Mouse (Mus musculus) kidney, embryonic 16.5 days (tissue): Measurements from ENCODE around the gene Atxn7l3. TPM values are rescaled to one million over a fixed set of nuclear protein-coding genes. Genes with fewer than 3 reads are reported as not detected.
A peak's percentile ranks its signal among the peaks of the same experiment; 100 is the strongest.

Source experiments
- ATAC-seq: fragments of 200-750 bp; cut with Nextera tagmentation; 2 replicates; pipeline ENCODE4 v1.8.0; 2017; ENCODE audit warnings: moderate TSS enrichment; ENCODE audit not compliant: low FRiP score, low TSS enrichment
- H3K27ac ChIP-seq: fragments of 300-500 bp; sonication (generic); 2 replicates; pipeline ENCODE4 v1.5.1; 2014; ENCODE audit warnings: low read length
- H3K27me3 ChIP-seq: fragments of 300-500 bp; sonication (generic); 2 replicates; pipeline ENCODE4 v1.6.1; 2014; ENCODE audit warnings: low read length, control low read depth, mixed read lengths; ENCODE audit not compliant: insufficient read depth
- H3K36me3 ChIP-seq: fragments of 300-500 bp; sonication (generic); 2 replicates; pipeline ENCODE4 v1.6.1; 2014; ENCODE audit warnings: low read length, control low read depth, mixed read lengths; ENCODE audit not compliant: insufficient read depth
- H3K4me1 ChIP-seq: fragments of 300-500 bp; sonication (generic); 2 replicates; pipeline ENCODE4 v1.6.1; 2014; ENCODE audit warnings: low read length, control low read depth, mixed read lengths; ENCODE audit not compliant: insufficient read depth
- H3K4me2 ChIP-seq: fragments of 300-500 bp; sonication (generic); replicated peaks from 2 replicates; pipeline ENCODE4 v1.6.1; 2014; ENCODE audit warnings: low read depth, low read length
- H3K4me3 ChIP-seq: fragments of 300-500 bp; sonication (generic); 2 replicates; pipeline ENCODE4 v1.5.1; 2014; ENCODE audit warnings: mild to moderate bottlenecking, low read length
- H3K9ac ChIP-seq: fragments of 300-500 bp; sonication (generic); replicated peaks from 2 replicates; pipeline ENCODE4 v1.6.1; 2014; ENCODE audit warnings: low read length
- H3K9me3 ChIP-seq: fragments of 300-500 bp; sonication (generic); 2 replicates; pipeline ENCODE4 v1.6.1; 2016; ENCODE audit warnings: low read length, control low read depth
- WGBS: fragments of 180-500 bp; shearing (Covaris S2); extraction: QIAGEN DNeasy Blood & Tissue Kit; methylation state at CpG from one replicate; pipeline ENCODE4 v1.1.7; 2014; 5-methylcytosine and 5-hydroxymethylcytosine counted together
- polyA plus RNA-seq: library from polyadenylated mRNA; unstranded; fragments of >200 nt; fragmentation: Nextera tagmentation; extraction: Ambion mirVana; gene quantifications from 2 replicates; pipeline ENCODE4 v1.2.1, GENCODE M21; 2015

The Atxn7l3 gene
- polyA plus RNA-seq, 1 experiment from 2014 or later: 13.3 TPM

DNA sequence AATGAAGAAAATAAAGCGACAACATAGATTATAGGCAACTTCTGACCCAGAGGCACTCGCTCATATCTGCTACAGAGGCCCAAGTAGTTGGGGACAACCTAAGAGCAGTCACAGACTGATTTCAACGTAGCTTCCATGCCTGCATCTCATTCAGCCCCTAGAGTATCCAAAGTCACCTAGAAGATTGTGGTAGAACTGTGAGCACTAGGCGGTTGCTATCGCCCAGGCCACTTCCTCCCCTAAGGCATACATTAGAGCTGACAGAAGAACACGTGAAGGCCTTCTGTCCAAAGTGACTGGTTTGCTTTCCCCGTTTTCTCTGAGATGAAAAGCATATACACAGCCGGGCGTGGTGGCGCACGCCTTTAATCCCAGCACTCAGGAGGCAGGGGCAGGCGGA, 17.9 kb upstream of the Atxn7l3 start:
- WGBS: 92% methylated on average over 12 of the region's 12 CpGs
- Histone ChIP-seq H3K4me2 (no peak overlapping the region), H3K36me3 (peaks cover 33% of the 10 kb centered on the region), H3K27me3 (no peaks in the 10 kb centered on the region), H3K9me3 (no peaks in the 10 kb centered on the region), H3K4me1 (peaks cover 27% of the 10 kb centered on the region), H3K4me3 (no peak overlapping the region), H3K9ac (no peak overlapping the region), H3K27ac (no peak overlapping the region)
- no peak for ATAC-seq

DNA sequence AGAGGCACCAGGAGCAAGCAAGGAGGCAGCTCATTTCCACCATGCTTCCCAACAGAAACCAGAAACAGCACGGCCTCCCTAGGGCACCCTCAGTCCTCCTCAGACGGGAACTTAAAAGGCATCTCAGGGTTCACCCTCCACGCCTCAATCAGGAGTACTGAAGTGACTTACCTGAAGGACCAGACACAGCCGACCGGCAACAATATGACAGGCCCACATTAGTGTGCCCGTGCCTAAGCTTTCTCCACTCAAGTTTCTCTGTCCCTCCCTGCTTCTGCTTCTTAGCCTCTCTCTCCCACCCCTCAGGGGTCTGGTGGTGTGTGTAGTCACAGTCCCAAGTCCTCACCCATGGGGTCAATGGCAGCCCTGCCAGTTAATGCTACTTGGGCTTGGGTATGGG, 16.2 kb upstream of the Atxn7l3 start:
- ATAC-seq: no peak
- Histone ChIP-seq H3K27me3 (no peaks in the 10 kb centered on the region), H3K4me1 (peaks cover 34% of the 10 kb centered on the region), H3K9ac (no peak overlapping the region), H3K4me2 (no peak overlapping the region), H3K9me3 (no peaks in the 10 kb centered on the region), H3K27ac (no peak overlapping the region), H3K4me3 (no peak overlapping the region), H3K36me3 (peaks cover 43% of the 10 kb centered on the region)
- 88% methylated on average over 6 of the region's 6 CpGs for WGBS

DNA sequence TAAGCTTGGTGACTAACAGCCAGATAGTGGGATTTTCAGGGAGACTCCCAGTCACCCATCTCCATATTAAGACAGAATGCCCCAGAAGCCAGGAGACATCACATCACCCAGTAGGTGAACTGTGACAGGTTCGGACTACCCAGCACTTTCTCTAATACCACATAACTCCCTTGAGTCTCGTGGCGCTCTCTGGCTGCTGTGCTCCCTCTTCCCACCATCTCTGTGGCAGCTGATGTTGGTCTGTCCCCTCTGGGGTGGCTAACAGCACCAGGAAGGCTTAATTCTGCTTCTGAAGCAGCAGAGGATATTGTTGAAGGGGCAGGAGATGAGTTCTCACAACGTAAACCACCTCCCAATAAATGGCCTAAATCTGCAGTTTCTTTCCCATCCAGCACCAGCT, 15.5 kb upstream of the Atxn7l3 start:
- Histone ChIP-seq H3K4me2 (no peak overlapping the region), H3K27me3 (no peaks in the 10 kb centered on the region), H3K4me3 (no peak overlapping the region), H3K36me3 (peaks cover 49% of the 10 kb centered on the region), H3K27ac (no peak overlapping the region), H3K4me1 (peaks cover 34% of the 10 kb centered on the region), H3K9me3 (no peaks in the 10 kb centered on the region), H3K9ac (no peak overlapping the region)
- ATAC-seq: no peak
- 83% methylated on average over 4 of the region's 4 CpGs for WGBS

DNA sequence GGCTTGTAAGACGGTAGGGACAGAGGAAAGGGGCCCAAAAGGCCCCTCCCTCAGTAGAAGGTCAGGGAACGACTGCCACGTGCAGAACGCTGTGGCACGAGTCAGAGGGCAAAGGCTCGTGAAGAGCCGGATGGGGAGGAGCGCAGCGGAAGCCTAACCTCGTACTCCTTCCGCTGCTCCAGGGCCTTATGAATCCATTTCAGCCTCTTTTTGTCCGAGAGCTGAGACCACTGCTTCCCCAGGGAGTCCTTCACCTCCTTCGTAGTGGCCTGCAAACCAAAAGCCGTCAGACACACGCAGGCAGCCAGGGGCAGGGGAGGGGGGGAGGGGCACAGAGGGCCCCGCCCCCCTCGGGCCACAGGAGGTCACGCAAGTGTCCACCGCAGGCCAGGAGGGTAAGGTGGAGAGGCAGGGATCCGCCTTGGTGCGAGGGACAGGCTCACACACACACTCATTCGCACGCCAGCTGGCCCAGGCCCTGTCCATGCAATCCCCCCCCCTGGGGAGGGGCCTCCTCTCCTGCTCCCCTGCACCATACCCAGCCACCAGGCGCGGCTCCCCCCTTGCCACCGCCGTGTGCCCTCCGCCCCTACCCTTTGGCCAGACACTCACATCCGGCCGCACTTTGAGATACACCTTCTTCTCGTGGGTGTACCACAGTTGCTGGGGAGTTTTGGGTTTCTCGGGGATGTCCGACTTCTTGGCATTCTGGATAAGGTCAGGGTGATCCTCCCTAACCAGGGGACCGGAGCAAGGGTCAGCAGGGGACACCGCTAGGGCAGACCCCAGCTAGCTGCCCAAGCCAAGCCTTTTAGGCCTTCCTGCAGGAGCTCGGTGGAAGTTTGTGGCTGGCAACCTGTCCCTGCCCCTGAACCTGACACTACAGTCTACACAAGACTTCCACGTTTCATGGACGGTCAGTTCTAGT, 14.6 kb upstream of the Atxn7l3 start:
- Histone ChIP-seq H3K9me3 (no peaks in the 10 kb centered on the region), H3K9ac (peak overlapping the region; percentile 35; the same call in 1 of the 2 replicates), H3K27ac (no peak overlapping the region), H3K4me2 (0 out of 2 replicates have a peak overlapping the region, but pooled peaks have one; percentile 6), H3K36me3 (peaks cover 58% of the 10 kb centered on the region), H3K4me1 (peaks cover 32% of the 10 kb centered on the region), H3K27me3 (no peaks in the 10 kb centered on the region), H3K4me3 (no peak overlapping the region)
- WGBS: 38% methylated on average over 38 of the region's 38 CpGs
- ATAC-seq: no peak

DNA sequence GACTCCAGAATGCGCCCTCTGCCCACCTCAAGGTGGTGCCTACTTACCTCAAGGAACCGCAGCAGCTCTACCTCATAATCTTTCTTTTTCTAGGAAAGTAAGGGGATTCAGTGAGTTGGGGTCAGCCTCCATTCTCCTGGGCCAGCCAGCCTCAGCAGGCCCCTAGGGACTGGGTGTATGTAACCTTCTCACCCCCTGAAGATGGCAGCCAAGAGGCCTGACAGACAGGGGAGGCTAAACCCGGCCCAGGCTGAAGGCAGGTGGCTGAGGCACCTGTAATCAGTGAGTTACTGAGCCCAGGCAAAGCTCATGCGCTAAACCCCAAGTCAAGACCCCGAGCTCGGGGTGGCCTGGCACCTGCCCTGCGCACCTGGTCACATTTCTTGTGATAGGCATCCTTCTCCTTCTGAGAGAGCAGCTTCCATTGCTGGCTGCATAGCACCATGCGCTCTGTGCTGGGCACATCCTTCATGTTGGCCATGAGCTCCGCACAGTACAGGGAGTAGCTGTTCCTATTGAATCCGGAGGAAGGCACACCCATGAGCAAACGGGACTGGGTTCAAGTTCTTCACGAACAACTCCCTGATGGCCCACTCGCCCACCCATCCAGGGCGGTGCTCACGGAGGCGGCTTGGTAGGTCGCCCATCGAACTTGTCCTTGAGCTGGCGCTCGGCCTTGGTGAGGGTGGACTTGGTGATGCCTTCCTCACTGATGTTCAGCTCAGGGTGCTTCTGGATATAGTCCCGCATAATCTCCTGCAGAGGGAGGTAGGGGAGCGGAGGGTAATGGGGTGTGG, 13.6 kb upstream of the Atxn7l3 start:
- peak overlapping the region; percentile 55; the same call in 1 of the 2 replicates for H3K9ac ChIP-seq
- peak overlapping the region; percentile 68 for H3K4me2 ChIP-seq
- H3K4me3 ChIP-seq: peak overlapping the region; percentile 43
- WGBS: 87% methylated on average over 22 of the region's 22 CpGs
- no peak for ATAC-seq
- peak overlapping the region; percentile 67; the same call in 1 of the 2 replicates for H3K27ac ChIP-seq
- H3K9me3 ChIP-seq: no peaks in the 10 kb centered on the region
- peaks cover 25% of the 10 kb centered on the region for H3K4me1 ChIP-seq
- H3K36me3 ChIP-seq: peaks cover 60% of the 10 kb centered on the region
- H3K27me3 ChIP-seq: no peaks in the 10 kb centered on the region

DNA sequence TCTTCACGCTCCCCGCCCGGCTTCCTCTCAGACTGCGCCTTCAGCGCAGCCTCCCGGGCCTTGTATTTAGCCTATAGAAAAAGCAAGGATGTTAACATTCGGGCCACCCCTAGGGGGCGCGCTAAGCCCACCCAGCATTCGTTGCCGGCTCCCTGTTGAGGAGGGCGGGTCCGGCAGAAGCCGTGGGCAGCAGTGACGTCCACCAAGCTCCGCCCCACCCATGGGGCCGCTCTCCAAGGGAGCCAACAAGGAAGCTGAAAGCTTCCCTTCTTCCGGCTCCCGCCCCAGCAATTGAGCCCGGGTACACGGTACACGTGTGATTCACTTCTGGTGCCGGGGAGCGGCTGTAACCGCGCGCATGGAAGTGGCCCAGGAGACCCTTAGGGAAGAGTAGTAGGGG, 12.5 kb upstream of the Atxn7l3 start:
- peaks cover 25% of the 10 kb centered on the region for H3K4me1 ChIP-seq
- peak overlapping the region; percentile 67 for H3K27ac ChIP-seq
- peaks cover 51% of the 10 kb centered on the region for H3K36me3 ChIP-seq
- peak overlapping the region; percentile 68 for H3K4me2 ChIP-seq
- under 1% methylated on average over 27 of the region's 27 CpGs for WGBS
- peak; percentile 93 for ATAC-seq
- peak overlapping the region; percentile 43 for H3K4me3 ChIP-seq
- no peaks in the 10 kb centered on the region for H3K9me3 ChIP-seq
- H3K9ac ChIP-seq: peak overlapping the region; percentile 55
- no peaks in the 10 kb centered on the region for H3K27me3 ChIP-seq

DNA sequence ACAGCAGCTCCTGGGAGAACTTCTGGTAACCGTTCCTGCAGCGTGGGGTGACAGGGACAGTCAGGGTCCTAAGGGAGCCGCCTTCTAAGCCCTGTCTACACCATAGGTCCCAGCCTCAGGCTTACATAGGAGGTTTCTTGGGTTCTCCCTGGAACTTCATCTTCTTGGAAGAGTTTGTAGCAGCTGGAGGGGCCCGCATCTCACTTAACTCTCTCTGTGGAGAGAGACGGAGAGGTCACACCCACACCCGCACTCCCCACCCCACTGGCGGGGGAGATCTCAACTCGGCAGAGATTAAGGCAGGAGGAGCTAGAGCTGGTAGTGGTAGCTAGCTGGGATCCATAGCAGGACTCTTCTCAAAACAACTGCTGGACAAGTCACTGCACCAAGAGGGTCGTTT, 11.7 kb upstream of the Atxn7l3 start:
- WGBS: 88% methylated on average over 9 of the region's 9 CpGs
- no peak overlapping the region for H3K9ac ChIP-seq

DNA sequence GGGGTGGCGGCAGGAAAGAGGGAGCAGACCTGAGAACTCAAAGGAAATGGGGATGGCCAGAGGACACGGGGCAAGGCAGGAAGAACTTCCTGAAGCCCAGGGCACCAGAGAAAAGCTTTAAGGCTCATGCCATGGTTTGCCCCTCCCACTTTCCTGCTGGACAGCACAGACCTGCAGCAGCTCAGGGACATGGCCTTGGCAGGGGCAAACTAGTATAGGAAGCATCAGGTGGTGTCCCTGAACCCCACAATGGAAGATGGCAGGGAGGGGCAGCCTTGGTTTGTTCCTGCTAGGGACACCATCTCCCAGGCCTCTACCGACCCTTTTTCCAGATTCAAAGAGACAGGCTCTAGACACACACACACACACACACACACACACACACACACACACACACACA, 8.9 kb upstream of the Atxn7l3 start:
- Histone ChIP-seq H3K9me3 (no peaks in the 10 kb centered on the region), H3K9ac (no peak overlapping the region), H3K4me3 (no peak overlapping the region), H3K36me3 (peaks cover 32% of the 10 kb centered on the region), H3K27ac (no peak overlapping the region), H3K4me2 (no peak overlapping the region), H3K27me3 (no peaks in the 10 kb centered on the region), H3K4me1 (peaks cover 16% of the 10 kb centered on the region)
- ATAC-seq: no peak
- WGBS: 48% methylated on average over 3 of the region's 3 CpGs

More for the DNA sequence above, 11.7 kb upstream of the Atxn7l3 start:
- H3K4me2 ChIP-seq: no peak overlapping the region
- no peak for ATAC-seq
- peaks cover 25% of the 10 kb centered on the region for H3K4me1 ChIP-seq
- H3K27me3 ChIP-seq: no peaks in the 10 kb centered on the region
- H3K4me3 ChIP-seq: no peak overlapping the region
- H3K27ac ChIP-seq: no peak overlapping the region
- H3K36me3 ChIP-seq: peaks cover 42% of the 10 kb centered on the region
- no peaks in the 10 kb centered on the region for H3K9me3 ChIP-seq

DNA sequence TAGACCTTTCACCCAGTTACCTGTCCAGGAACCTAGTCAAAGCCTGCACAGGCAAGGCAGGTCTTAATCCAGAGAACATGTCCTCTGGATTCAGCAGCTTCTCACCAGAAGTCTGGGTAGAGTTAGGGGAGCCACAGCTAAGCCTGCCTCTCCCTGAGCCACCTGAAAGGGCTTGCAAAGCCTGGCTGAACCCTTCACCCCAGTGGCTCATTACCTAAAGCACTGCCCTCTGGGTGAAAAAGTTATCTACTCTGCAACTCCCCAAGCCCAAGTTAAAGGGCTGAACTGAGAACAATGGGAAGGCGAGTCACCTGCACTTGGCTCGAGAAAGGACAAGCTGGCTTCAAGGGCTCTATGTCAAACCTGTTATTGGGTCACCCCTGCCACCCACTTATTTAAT, 7.7 kb upstream of the Atxn7l3 start:
- Histone ChIP-seq H3K36me3 (peaks cover 27% of the 10 kb centered on the region), H3K4me3 (no peak overlapping the region), H3K4me2 (no peak overlapping the region), H3K27me3 (no peaks in the 10 kb centered on the region), H3K4me1 (peaks cover 5% of the 10 kb centered on the region), H3K9me3 (no peaks in the 10 kb centered on the region), H3K9ac (no peak overlapping the region), H3K27ac (no peak overlapping the region)
- 65% methylated on average over 2 of the region's 2 CpGs for WGBS
- ATAC-seq: no peak
